Mouse (Mus musculus): Measurements from ENCODE around the gene Rtf1. TPM values are rescaled to one million over a fixed set of nuclear protein-coding genes. Genes with fewer than 3 reads are reported as not detected.
A peak's percentile ranks its signal among the peaks of the same experiment; 100 is the strongest.

Rtf1 gene
- polyA plus RNA-seq, 1 experiment from 2014 or later = 42.0 TPM

- Histone ChIP-seq H3K4me3 (replicated peaks) (peak overlapping the region; percentile 57), H3K9me3 (replicated peaks) (no peaks in the 10 kb centered on the region), H3K27ac (replicated peaks) (no peak overlapping the region), H3K36me3 (no peaks in the 10 kb centered on the region), H3K27me3 (peaks cover 85% of the 10 kb centered on the region), H3K4me1 (peaks cover 19% of the 10 kb centered on the region), H3K4me2 (replicated peaks) (peak overlapping the region; percentile 100), H3K9ac (peak overlapping the region; percentile 15; the same call in 1 of the 2 replicates)
- ATAC-seq (ENCODE audit: insufficient number of reproducible peaks, low FRiP score, low TSS enrichment, low read depth) = no peak
- WGBS = 4% methylated on average over 30 of the region's 31 CpGs
Observed at GRCm38 (mm10) chr2:119757601-119758100, 82.8 kb downstream of the Rtf1 start.

- H3K9me3 ChIP-seq (replicated peaks) = no peaks in the 10 kb centered on the region
- H3K4me1 ChIP-seq = peaks cover 19% of the 10 kb centered on the region
- H3K27me3 ChIP-seq = peaks cover 79% of the 10 kb centered on the region
- peak overlapping the region; percentile 57 for H3K4me3 ChIP-seq (replicated peaks)
- WGBS = under 1% methylated on average over 72 of the region's 77 CpGs
- H3K4me2 ChIP-seq (replicated peaks) = peak overlapping the region; percentile 100
- ATAC-seq (ENCODE audit: insufficient number of reproducible peaks, low FRiP score, low TSS enrichment, low read depth) = no peak
- peak overlapping the region; percentile 15; the same call in 1 of the 2 replicates for H3K9ac ChIP-seq
- H3K36me3 ChIP-seq = peaks cover 1% of the 10 kb centered on the region; the same call in 1 of the 2 replicates
- H3K27ac ChIP-seq (replicated peaks) = no peak overlapping the region
Observed at GRCm38 (mm10) chr2:119758101-119758843, 83.4 kb downstream of the Rtf1 start.

- H3K27me3 ChIP-seq = peaks cover 70% of the 10 kb centered on the region
- H3K9ac ChIP-seq = no peak overlapping the region
- WGBS = 5% methylated on average over 43 of the region's 44 CpGs
- H3K4me3 ChIP-seq (replicated peaks) = peak overlapping the region; percentile 57
- peak overlapping the region; percentile 100 for H3K4me2 ChIP-seq (replicated peaks)
- peaks cover 19% of the 10 kb centered on the region for H3K4me1 ChIP-seq
- peaks cover 9% of the 10 kb centered on the region for H3K36me3 ChIP-seq
- no peak for ATAC-seq (ENCODE audit: insufficient number of reproducible peaks, low FRiP score, low TSS enrichment, low read depth)
- no peaks in the 10 kb centered on the region for H3K9me3 ChIP-seq (replicated peaks)
- no peak overlapping the region for H3K27ac ChIP-seq (replicated peaks)
Observed at GRCm38 (mm10) chr2:119758844-119759835, 84.3 kb downstream of the Rtf1 start.

- H3K4me2 ChIP-seq (replicated peaks) = no peak within 1 kb of the TSS
- H3K27me3 ChIP-seq = peaks cover 60% of the 10 kb centered on the region
- 8% methylated on average over 9 of the region's 9 CpGs for WGBS
- ATAC-seq (ENCODE audit: insufficient number of reproducible peaks, low FRiP score, low TSS enrichment, low read depth) = no peak
- H3K36me3 ChIP-seq = peaks cover 18% of the 10 kb centered on the region
- H3K4me1 ChIP-seq = peaks cover 19% of the 10 kb centered on the region
- no peak within 1 kb of the TSS for H3K27ac ChIP-seq (replicated peaks)
- no peaks in the 10 kb centered on the region for H3K9me3 ChIP-seq (replicated peaks)
- H3K9ac ChIP-seq = no peak within 1 kb of the TSS
- peak within 1 kb of the TSS; percentile 57; the same call in 1 of the 2 replicates for H3K4me3 ChIP-seq (replicated peaks)
Observed at GRCm38 (mm10) chr2:119760251-119760650, 85.4 kb downstream of the Rtf1 start, which contains the start of gene Ltk. Gene Ltk, minus strand, starts transcription at chr2:119760431.

- 74% methylated on average over 1 of the region's 1 CpGs for WGBS
- ATAC-seq (ENCODE audit: insufficient number of reproducible peaks, low FRiP score, low TSS enrichment, low read depth) = no peak
Observed at GRCm38 (mm10) chr2:119762276-119762675, 87.4 kb downstream of the Rtf1 start.

GRCm38 (mm10) chr2:119763924-119764323 lies 89.1 kb downstream of the Rtf1 start:
- 58% methylated on average over 4 of the region's 4 CpGs for WGBS
- Histone ChIP-seq H3K27ac (replicated peaks) (no peak overlapping the region), H3K9me3 (replicated peaks) (no peaks in the 10 kb centered on the region), H3K4me2 (replicated peaks) (no peak overlapping the region), H3K36me3 (peaks cover 41% of the 10 kb centered on the region), H3K9ac (no peak overlapping the region), H3K4me1 (0 out of 2 replicates have a peak, but pooled peaks cover 3% of the 10 kb centered on the region), H3K4me3 (replicated peaks) (no peak overlapping the region), H3K27me3 (peaks cover 26% of the 10 kb centered on the region)
- peak; percentile 57; the same call in 1 of the 2 replicates for ATAC-seq (ENCODE audit: insufficient number of reproducible peaks, low FRiP score, low TSS enrichment, low read depth)

More at GRCm38 (mm10) chr2:119762276-119762675, 87.4 kb downstream of the Rtf1 start:
- H3K4me2 ChIP-seq (replicated peaks) = no peak overlapping the region
- H3K27ac ChIP-seq (replicated peaks) = no peak overlapping the region
- no peak overlapping the region for H3K4me3 ChIP-seq (replicated peaks)
- no peaks in the 10 kb centered on the region for H3K9me3 ChIP-seq (replicated peaks)
- no peak overlapping the region for H3K9ac ChIP-seq
- H3K27me3 ChIP-seq = peaks cover 42% of the 10 kb centered on the region
- peaks cover 19% of the 10 kb centered on the region for H3K4me1 ChIP-seq
- peaks cover 29% of the 10 kb centered on the region for H3K36me3 ChIP-seq

GRCm38 (mm10) chr2:119767246-119767645 lies 92.4 kb downstream of the Rtf1 start:
- Histone ChIP-seq H3K9ac (no peak overlapping the region), H3K27me3 (0 out of 2 replicates have a peak, but pooled peaks cover 2% of the 10 kb centered on the region), H3K4me2 (replicated peaks) (no peak overlapping the region), H3K9me3 (replicated peaks) (no peaks in the 10 kb centered on the region), H3K27ac (replicated peaks) (no peak overlapping the region), H3K36me3 (peaks cover 73% of the 10 kb centered on the region), H3K4me3 (replicated peaks) (no peak overlapping the region), H3K4me1 (no peaks in the 10 kb centered on the region)
- no peak for ATAC-seq (ENCODE audit: insufficient number of reproducible peaks, low FRiP score, low TSS enrichment, low read depth)
- WGBS = 91% methylated on average over 6 of the region's 6 CpGs

Other genes with a start within 250 kb of the Rtf1 start
- gene Ino80, start 197.4 kb upstream of the Rtf1 start, polyA plus RNA-seq (2015; fragmentation: Nextera tagmentation; extraction: Ambion mirVana) = 4.1 and 4.2 TPM in 2 replicates
- gene Exd1, start 127.4 kb upstream of the Rtf1 start, polyA plus RNA-seq (2015; fragmentation: Nextera tagmentation; extraction: Ambion mirVana) = 0.29 and 0.43 TPM in 2 replicates
- 69.3 and 70.3 TPM in 2 replicates for gene Chp1, start 127.4 kb upstream of the Rtf1 start, polyA plus RNA-seq (2015; fragmentation: Nextera tagmentation; extraction: Ambion mirVana)
- 57.3 and 60.0 TPM in 2 replicates for gene Nusap1, start 56.8 kb upstream of the Rtf1 start, polyA plus RNA-seq (2015; fragmentation: Nextera tagmentation; extraction: Ambion mirVana)
- gene Oip5, start 56.6 kb upstream of the Rtf1 start, polyA plus RNA-seq (2015; fragmentation: Nextera tagmentation; extraction: Ambion mirVana) = 17.3 and 18.3 TPM in 2 replicates
- gene Ndufaf1, start 12.2 kb upstream of the Rtf1 start, polyA plus RNA-seq (2015; fragmentation: Nextera tagmentation; extraction: Ambion mirVana) = 43.7 and 44.1 TPM in 2 replicates
- 1.7 and 2.0 TPM in 2 replicates for gene Itpka, start 67.3 kb downstream of the Rtf1 start, polyA plus RNA-seq (2015; fragmentation: Nextera tagmentation; extraction: Ambion mirVana)
- 0.24 and 0.49 TPM in 2 replicates for gene Ltk, start 85.4 kb downstream of the Rtf1 start, polyA plus RNA-seq (2015; fragmentation: Nextera tagmentation; extraction: Ambion mirVana)
- gene Rpap1, start 112.5 kb downstream of the Rtf1 start, polyA plus RNA-seq (2015; fragmentation: Nextera tagmentation; extraction: Ambion mirVana) = 24.5 and 25.8 TPM in 2 replicates
- gene Tyro3, start 122.7 kb downstream of the Rtf1 start, polyA plus RNA-seq (2015; fragmentation: Nextera tagmentation; extraction: Ambion mirVana) = 31.2 and 31.8 TPM in 2 replicates
- 29.9 and 30.9 TPM in 2 replicates for gene Mga, start 222.2 kb downstream of the Rtf1 start, polyA plus RNA-seq (2015; fragmentation: Nextera tagmentation; extraction: Ambion mirVana)

Measured in embryonic facial prominence, embryonic 15.5 days (tissue).